Mouse (Mus musculus): ENCODE measurements at regions not wholly inside any gene's neighbourhood (a gene's known extent, or its start where the extent isn't known, plus 50 kb on each side); places are given as distances from the start of the nearest gene placed in this dataset.

GRCm38 (mm10) chr5:76064686-76065085 is 75.4 kb upstream of the Srd5a3 start:
- TF ChIP-seq POLR2A (IDR thresholded peaks at IDR 0.05; ENCODE audit: low read depth, low read length) (no peak), CTCF (conservative IDR thresholded peaks at IDR 0.05; ENCODE audit: insufficient read depth, insufficient read length, low read depth, low read length) (no peak)
